Mouse (Mus musculus) megakaryocyte progenitor cell, adult 5-6 weeks (primary cell): Measurements from ENCODE around the gene Setd1a. TPM values are rescaled to one million over a fixed set of nuclear protein-coding genes. Genes with fewer than 3 reads are reported as not detected.
"Not testable (repeated sequence)": the region's sequence is repeated elsewhere in the genome, so short reads cannot be mapped to it uniquely, and the experiment has no call there.

Experiments
- ATAC-seq: replicated peaks from 2 replicates; pipeline ENCODE4 v1.8.0; 2016; ENCODE audit warnings: mild to moderate bottlenecking, moderate TSS enrichment, inconsistent platforms; ENCODE audit not compliant: poor library complexity
- total RNA-seq, 2 experiments: library from RNA; stranded (forward) in 1 of 2; stranded (reverse) in 1 of 2; fragments of 157-497, 149-512 nt in 1 of 2; fragments of 200-1000 nt in 1 of 2; gene quantifications; 2 replicates each; pipeline versions ENCODE4 v1.2.3 to v1.2.4; 2015 to 2017

Gene Setd1a
- total RNA-seq, 2 experiments from 2014 or later: 9.7 to 54.7 TPM

- no peak for ATAC-seq
Observed at GRCm38 (mm10) chr7:127824176-127824871, 47.9 kb downstream of the Setd1a start, which contains the start of the genes Stx4a and Stx1b. TSS of gene Stx4a (plus strand) at chr7:127824294. TSS of gene Stx1b (minus strand) at chr7:127824549.

- ATAC-seq: no peak
Observed at GRCm38 (mm10) chr7:127835550-127835949, 59.1 kb downstream of the Setd1a start.

DNA sequence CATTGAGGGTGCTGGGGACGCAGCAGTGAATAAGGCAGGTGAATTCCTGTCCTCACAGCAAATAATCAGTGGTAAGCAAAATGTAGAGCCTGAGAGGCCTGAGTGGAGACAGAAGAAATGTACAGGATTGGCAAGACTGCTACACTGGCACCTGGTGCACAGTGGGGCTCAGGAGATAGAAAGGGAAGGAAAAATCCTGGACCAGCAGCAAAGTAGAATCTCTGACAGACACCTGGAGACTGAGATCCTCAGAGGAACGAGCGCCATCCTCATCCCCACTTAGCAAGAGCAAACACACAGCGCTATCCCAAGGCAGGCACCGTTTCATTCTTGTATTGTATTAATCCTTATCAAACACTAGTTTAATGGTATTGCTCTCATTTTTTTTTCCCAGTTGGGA is 61.0 kb downstream of the Setd1a start:
- ATAC-seq: no peak

GRCm38 (mm10) chr7:127837878-127838277 is 61.4 kb downstream of the Setd1a start:
- not testable (repeated sequence) for ATAC-seq

- ATAC-seq: not testable (repeated sequence)
Observed at GRCm38 (mm10) chr7:127840031-127840430, 63.6 kb downstream of the Setd1a start.

GRCm38 (mm10) chr7:127840886-127841285 is 64.4 kb downstream of the Setd1a start:
- ATAC-seq: peak; percentile 45

GRCm38 (mm10) chr7:127841340-127842000 is 65.0 kb downstream of the Setd1a start:
- ATAC-seq: peak; percentile 82

DNA sequence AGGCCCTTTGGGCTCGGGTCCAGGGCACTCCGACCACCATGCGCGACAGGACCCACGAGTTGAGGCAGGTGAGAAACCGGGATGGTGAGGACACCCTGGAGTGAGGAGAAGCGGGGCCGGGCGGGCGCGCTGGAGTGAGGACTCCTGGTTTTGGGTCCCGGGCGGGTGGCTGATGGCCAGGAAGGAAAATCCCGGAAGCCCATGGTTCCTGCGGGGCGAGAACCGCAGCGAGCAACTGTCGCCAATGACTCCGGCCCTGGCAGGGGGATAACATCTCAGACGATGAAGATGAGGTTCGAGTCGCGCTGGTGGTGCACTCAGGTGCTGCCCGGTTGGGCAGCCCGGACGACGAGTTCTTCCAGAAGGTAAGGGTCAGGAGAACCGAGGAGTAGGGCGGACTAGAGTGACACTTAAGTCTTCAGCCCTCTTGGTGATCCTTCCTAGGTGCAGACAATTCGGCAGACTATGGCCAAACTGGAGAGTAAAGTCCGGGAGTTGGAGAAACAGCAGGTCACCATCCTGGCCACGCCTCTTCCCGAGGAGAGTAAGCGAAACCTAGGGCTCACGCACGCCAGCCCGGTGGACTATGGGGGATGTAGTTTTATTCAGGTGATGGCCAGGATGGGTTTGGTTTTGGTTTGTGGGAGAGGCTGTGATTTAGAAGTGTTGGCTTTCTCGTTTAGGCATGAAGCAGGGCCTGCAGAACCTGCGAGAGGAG is 65.7 kb downstream of the Setd1a start:
- ATAC-seq: peak; percentile 66

Other genes starting within 250 kb of the Setd1a start
- 1.7 TPM in 1 of 2 replicates, not detected in the other for gene Tmem265, start 215.3 kb upstream of the Setd1a start, total RNA-seq (2015)
- gene Tmem265, start 215.3 kb upstream of the Setd1a start, total RNA-seq (2017): 2.3 and 2.5 TPM in 2 replicates
- gene Phkg2, start 203.3 kb upstream of the Setd1a start, total RNA-seq (2015): 27.1 and 32.3 TPM in 2 replicates
- gene Phkg2, start 203.3 kb upstream of the Setd1a start, total RNA-seq (2017): 26.7 and 29.2 TPM in 2 replicates
- gene Ccdc189, start 188.1 kb upstream of the Setd1a start, total RNA-seq (2015): 1.8 and 2.2 TPM in 2 replicates
- gene Ccdc189, start 188.1 kb upstream of the Setd1a start, total RNA-seq (2017): 2.5 and 3.1 TPM in 2 replicates
- 11.7 and 16.5 TPM in 2 replicates for gene Rnf40, start 187.9 kb upstream of the Setd1a start, total RNA-seq (2015)
- gene Rnf40, start 187.9 kb upstream of the Setd1a start, total RNA-seq (2017): 36.9 and 41.9 TPM in 2 replicates
- gene Zfp629, start 160.9 kb upstream of the Setd1a start, total RNA-seq (2015): 5.4 and 8.4 TPM in 2 replicates
- 8.5 and 11.3 TPM in 2 replicates for gene Zfp629, start 160.9 kb upstream of the Setd1a start, total RNA-seq (2017)
- gene Bcl7c, start 67.7 kb upstream of the Setd1a start, total RNA-seq (2015): 61.1 and 63.4 TPM in 2 replicates
- gene Bcl7c, start 67.7 kb upstream of the Setd1a start, total RNA-seq (2017): 38.1 and 44.6 TPM in 2 replicates
- gene Ctf1, start 63.9 kb upstream of the Setd1a start, total RNA-seq (2015): 0.83 and 1.8 TPM in 2 replicates
- gene Ctf1, start 63.9 kb upstream of the Setd1a start, total RNA-seq (2017): 0.42 and 1.9 TPM in 2 replicates
- not detected in 2 replicates for gene Ctf2, start 44.5 kb upstream of the Setd1a start, total RNA-seq (2015)
- not detected in 2 replicates for gene Ctf2, start 44.5 kb upstream of the Setd1a start, total RNA-seq (2017)
- gene Fbxl19, start 32.1 kb upstream of the Setd1a start, total RNA-seq (2015): 5.6 and 5.7 TPM in 2 replicates
- 14.2 and 16.1 TPM in 2 replicates for gene Fbxl19, start 32.1 kb upstream of the Setd1a start, total RNA-seq (2017)
- gene Orai3, start 6.9 kb upstream of the Setd1a start, total RNA-seq (2015): 26.7 and 32.1 TPM in 2 replicates
- gene Orai3, start 6.9 kb upstream of the Setd1a start, total RNA-seq (2017): 28.2 and 30.2 TPM in 2 replicates
- gene Gm49388, start 8.9 kb downstream of the Setd1a start, total RNA-seq (2015): not detected in 2 replicates
- gene Gm49388, start 8.9 kb downstream of the Setd1a start, total RNA-seq (2017): not detected in 2 replicates
- 20.2 and 31.3 TPM in 2 replicates for gene Hsd3b7, start 23.9 kb downstream of the Setd1a start, total RNA-seq (2015)
- gene Hsd3b7, start 23.9 kb downstream of the Setd1a start, total RNA-seq (2017): 25.6 and 26.8 TPM in 2 replicates
- 55.8 and 70.2 TPM in 2 replicates for gene Stx4a, start 47.6 kb downstream of the Setd1a start, total RNA-seq (2015)
- 35.7 and 50.4 TPM in 2 replicates for gene Stx4a, start 47.6 kb downstream of the Setd1a start, total RNA-seq (2017)
- gene Stx1b, start 47.9 kb downstream of the Setd1a start, total RNA-seq (2015): 0.12 and 1.5 TPM in 2 replicates
- gene Stx1b, start 47.9 kb downstream of the Setd1a start, total RNA-seq (2017): 0.03 and 0.12 TPM in 2 replicates
- 18.7 and 19.4 TPM in 2 replicates for gene Zfp646, start 99.6 kb downstream of the Setd1a start, total RNA-seq (2015)
- 31.6 and 38.2 TPM in 2 replicates for gene Zfp646, start 99.6 kb downstream of the Setd1a start, total RNA-seq (2017)
- 5.7 and 7.4 TPM in 2 replicates for gene Zfp668, start 100.2 kb downstream of the Setd1a start, total RNA-seq (2015)
- gene Zfp668, start 100.2 kb downstream of the Setd1a start, total RNA-seq (2017): 2.9 and 6.7 TPM in 2 replicates
- gene Prss53, start 114.3 kb downstream of the Setd1a start, total RNA-seq (2015): 0.15 and 0.39 TPM in 2 replicates
- not detected in 2 replicates for gene Prss53, start 114.3 kb downstream of the Setd1a start, total RNA-seq (2017)
- not detected in 2 replicates for gene Gm21974, start 118.8 kb downstream of the Setd1a start, total RNA-seq (2015)
- gene Gm21974, start 118.8 kb downstream of the Setd1a start, total RNA-seq (2017): not detected in 2 replicates
- gene Vkorc1, start 118.9 kb downstream of the Setd1a start, total RNA-seq (2015): 125 and 145 TPM in 2 replicates
- gene Vkorc1, start 118.9 kb downstream of the Setd1a start, total RNA-seq (2017): 30.7 and 39.6 TPM in 2 replicates
- gene Bckdk, start 127.4 kb downstream of the Setd1a start, total RNA-seq (2015): 68.3 and 75.7 TPM in 2 replicates
- 42.5 and 49.9 TPM in 2 replicates for gene Bckdk, start 127.4 kb downstream of the Setd1a start, total RNA-seq (2017)
- gene Kat8, start 135.8 kb downstream of the Setd1a start, total RNA-seq (2015): 18.1 and 30.6 TPM in 2 replicates
- 23.7 and 30.4 TPM in 2 replicates for gene Kat8, start 135.8 kb downstream of the Setd1a start, total RNA-seq (2017)
- gene Prss8, start 153.4 kb downstream of the Setd1a start, total RNA-seq (2015): not detected in 2 replicates
- not detected in 2 replicates for gene Prss8, start 153.4 kb downstream of the Setd1a start, total RNA-seq (2017)
- 1.5 and 2.3 TPM in 2 replicates for gene Prss36, start 170.1 kb downstream of the Setd1a start, total RNA-seq (2015)
- gene Prss36, start 170.1 kb downstream of the Setd1a start, total RNA-seq (2017): 0.75 and 7.2 TPM in 2 replicates
- 180 and 190 TPM in 2 replicates for gene Fus, start 190.8 kb downstream of the Setd1a start, total RNA-seq (2015)
- 27.2 and 49.5 TPM in 2 replicates for gene Fus, start 190.8 kb downstream of the Setd1a start, total RNA-seq (2017)
- 142 and 147 TPM in 2 replicates for gene Pycard, start 217.2 kb downstream of the Setd1a start, total RNA-seq (2015)
- 20.8 and 26.9 TPM in 2 replicates for gene Pycard, start 217.2 kb downstream of the Setd1a start, total RNA-seq (2017)
- gene Trim72, start 227.3 kb downstream of the Setd1a start, total RNA-seq (2015): not detected in 2 replicates
- gene Trim72, start 227.3 kb downstream of the Setd1a start, total RNA-seq (2017): not detected in 2 replicates